Mouse (Mus musculus): Measurements from ENCODE around the gene Map4.

GRCm38 (mm10) chr9:110068745-110069144, 137.5 kb downstream of the Map4 start:
- TF ChIP-seq CTCF (IDR thresholded peaks at IDR 0.05; ENCODE audit: borderline replicate concordance, extremely low read depth, insufficient read depth, insufficient read length), result no peak
- TF ChIP-seq POLR2A (IDR thresholded peaks at IDR 0.05; ENCODE audit: borderline replicate concordance, extremely low read depth, insufficient read depth, insufficient read length, poor library complexity, severe bottlenecking), result no peak
